Mouse (Mus musculus) bone marrow, adult 2 months (tissue): ENCODE results near the gene Ttc23.

Source experiments
- CTCF ChIP-seq: fragments of 200-500 bp; IDR thresholded peaks from 2 replicates; pipeline ENCODE4 v1.5.1; 2011; ENCODE audit warnings: low read length, control low read depth; ENCODE audit not compliant: control insufficient read depth, insufficient read depth
- POLR2A ChIP-seq: fragments of 200-500 bp; IDR thresholded peaks from 2 replicates; pipeline ENCODE4 v1.6.1; 2011; ENCODE audit warnings: low read depth, mild to moderate bottlenecking, control low read depth, low read length, borderline replicate concordance; ENCODE audit not compliant: control insufficient read depth

GRCm38 (mm10) chr7:67614464-67614861 is 32.7 kb upstream of the Ttc23 start:
- TF ChIP-seq POLR2A (no peak), CTCF (no peak)
